Mouse (Mus musculus): Measurements from ENCODE around the gene Gan.

DNA sequence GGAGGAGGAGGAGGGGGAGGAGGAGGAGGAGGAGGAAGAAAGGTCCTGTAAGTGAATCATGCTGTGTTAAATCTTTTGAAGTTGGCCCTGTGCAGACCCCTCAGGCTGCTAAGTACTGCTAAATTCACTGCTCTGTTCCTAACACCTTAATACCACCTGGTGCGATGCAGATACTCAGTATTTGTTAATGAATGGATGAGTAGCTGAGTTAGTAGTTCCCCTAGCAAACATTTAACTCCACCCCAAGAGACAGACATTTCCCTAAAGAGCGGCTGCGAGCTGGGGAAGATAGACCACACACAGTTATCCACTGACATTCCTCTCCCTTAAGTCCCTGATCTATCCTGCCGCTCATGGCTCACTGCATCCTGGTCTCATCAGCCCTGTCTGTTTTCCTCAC lies 21.6 kb upstream of the Gan start:
- no peak for TF ChIP-seq MXI1 (IDR thresholded peaks at IDR 0.05; ENCODE audit: low read depth, low read length)
- no peak for TF ChIP-seq CTCF (IDR thresholded peaks at IDR 0.05 in 2 of 3, conservative IDR thresholded peaks at IDR 0.05 in 1 of 3; ENCODE audit: control insufficient read depth in 1 of 3, insufficient read depth in 1 of 3, low read depth in 2 of 3, low read length in 3 of 3, poor library complexity in 1 of 3, severe bottlenecking in 1 of 3)
- no peak for TF ChIP-seq GATA1 (IDR thresholded peaks at IDR 0.05; ENCODE audit: low read depth, low read length)
- TF ChIP-seq TAL1 (IDR thresholded peaks at IDR 0.05; ENCODE audit: low read length) = no peak
- no peak for TF ChIP-seq MAZ (IDR thresholded peaks at IDR 0.05; ENCODE audit: low read depth, low read length)
- no peak for TF ChIP-seq POLR2A (IDR thresholded peaks at IDR 0.05; ENCODE audit: control insufficient read depth in 1 of 2, insufficient read depth in 1 of 2, low read depth in 1 of 2, low read length in 2 of 2, poor library complexity in 1 of 2)
- TF ChIP-seq KAT2A (conservative IDR thresholded peaks at IDR 0.05; ENCODE audit: low read depth, low read length) = no peak
- TF ChIP-seq POLR2AphosphoS2 (IDR thresholded peaks at IDR 0.05; ENCODE audit: low read length) = no peak
- TF ChIP-seq ETS1 (IDR thresholded peaks at IDR 0.05; ENCODE audit: low read depth, low read length) = no peak
- TF ChIP-seq NRF1 (IDR thresholded peaks at IDR 0.05; ENCODE audit: insufficient read depth, low read depth, low read length, poor library complexity, severe bottlenecking) = no peak
- no peak for TF ChIP-seq RCOR1 (IDR thresholded peaks at IDR 0.05; ENCODE audit: low read depth, low read length)
- no peak for TF ChIP-seq ZMIZ1 (IDR thresholded peaks at IDR 0.05; ENCODE audit: low read depth, low read length)
- no peak for TF ChIP-seq ELF1 (IDR thresholded peaks at IDR 0.05; ENCODE audit: low read depth, low read length)
- TF ChIP-seq NELFE (IDR thresholded peaks at IDR 0.05; ENCODE audit: low read depth, low read length) = no peak

Data from MEL (cell line).